Mouse (Mus musculus) limb, embryonic 15.5 days (tissue): Measurements from ENCODE around the gene Mob1b. TPM values are rescaled to one million over a fixed set of nuclear protein-coding genes. Genes with fewer than 3 reads are reported as not detected.
A peak's percentile ranks its signal among the peaks of the same experiment; 100 is the strongest.

Experiments
- ATAC-seq: fragments of 200-750 bp; cut with Nextera tagmentation; 2 replicates; pipeline ENCODE4 v1.8.0; 2017; ENCODE audit warnings: low read depth, moderate TSS enrichment; ENCODE audit not compliant: insufficient number of reproducible peaks, low FRiP score, low TSS enrichment
- H3K27ac ChIP-seq: fragments of 300-500 bp; sonication (generic); 2 replicates; pipeline ENCODE4 v1.5.1; 2015; ENCODE audit warnings: moderate library complexity, mild to moderate bottlenecking, inconsistent platforms
- H3K27me3 ChIP-seq: fragments of 300-500 bp; sonication (generic); 2 replicates; pipeline ENCODE4 v1.6.1; 2015; ENCODE audit warnings: inconsistent platforms
- H3K36me3 ChIP-seq: fragments of 300-500 bp; sonication (generic); 2 replicates; pipeline ENCODE4 v1.6.1; 2015; ENCODE audit warnings: inconsistent platforms
- H3K4me1 ChIP-seq: fragments of 300-500 bp; sonication (generic); 2 replicates; pipeline ENCODE4 v1.6.1; 2015; ENCODE audit warnings: inconsistent platforms
- H3K4me2 ChIP-seq: fragments of 300-500 bp; sonication (generic); 2 replicates; pipeline ENCODE4 v1.6.1; 2015; ENCODE audit warnings: mild to moderate bottlenecking, inconsistent platforms
- H3K4me3 ChIP-seq: fragments of 300-500 bp; sonication (generic); 2 replicates; pipeline ENCODE4 v1.5.1; 2015; ENCODE audit warnings: mild to moderate bottlenecking, inconsistent platforms
- H3K9ac ChIP-seq: fragments of 300-500 bp; sonication (generic); 2 replicates; pipeline ENCODE4 v1.6.1; 2015; ENCODE audit warnings: inconsistent platforms
- H3K9me3 ChIP-seq: fragments of 300-500 bp; sonication (generic); 2 replicates; pipeline ENCODE4 v1.6.1; 2016; ENCODE audit warnings: inconsistent platforms
- WGBS: fragments of 180-500 bp; shearing (Covaris S2); methylation state at CpG from one replicate; pipeline ENCODE4 v1.1.7; 2015; 5-methylcytosine and 5-hydroxymethylcytosine counted together
- polyA plus RNA-seq: library from polyadenylated mRNA; unstranded; fragments of >200 nt; fragmentation: Nextera tagmentation; extraction: Ambion mirVana; gene quantifications from 2 replicates; pipeline ENCODE4 v1.2.1, GENCODE M21; 2015

Mob1b gene
- 11.0 TPM in 2 replicates for polyA plus RNA-seq

- H3K27me3 ChIP-seq = no peaks in the 10 kb centered on the region
- no peaks in the 10 kb centered on the region for H3K36me3 ChIP-seq
- peak within 1 kb of the TSS; percentile 83 for H3K4me2 ChIP-seq
- H3K9ac ChIP-seq = peak within 1 kb of the TSS; percentile 89
- ATAC-seq = peak; percentile 96
- no peaks in the 10 kb centered on the region for H3K9me3 ChIP-seq
- WGBS = under 1% methylated on average over 52 of the region's 54 CpGs
- H3K4me1 ChIP-seq = peaks cover 19% of the 10 kb centered on the region
- peak within 1 kb of the TSS; percentile 94 for H3K27ac ChIP-seq
- H3K4me3 ChIP-seq = peak within 1 kb of the TSS; percentile 100
These were observed at the start of gene Mob1b for GRCm38 (mm10) chr5:88720116-88721002. Gene Mob1b (plus strand): TSS chr5:88720855.

GRCm38 (mm10) chr5:88674703-88675442, 45.8 kb upstream of the Mob1b start:
- Histone ChIP-seq H3K4me1 (peaks cover 15% of the 10 kb centered on the region), H3K9ac (peak overlapping the region; percentile 97), H3K9me3 (no peaks in the 10 kb centered on the region), H3K4me2 (peak overlapping the region; percentile 82), H3K4me3 (peak overlapping the region; percentile 97), H3K27me3 (no peaks in the 10 kb centered on the region), H3K36me3 (peaks cover 19% of the 10 kb centered on the region), H3K27ac (peak overlapping the region; percentile 96)
- 0 out of 2 replicates have a peak, but pooled peaks have one; percentile 11 for ATAC-seq
- 2% methylated on average over 46 of the region's 47 CpGs for WGBS

DNA sequence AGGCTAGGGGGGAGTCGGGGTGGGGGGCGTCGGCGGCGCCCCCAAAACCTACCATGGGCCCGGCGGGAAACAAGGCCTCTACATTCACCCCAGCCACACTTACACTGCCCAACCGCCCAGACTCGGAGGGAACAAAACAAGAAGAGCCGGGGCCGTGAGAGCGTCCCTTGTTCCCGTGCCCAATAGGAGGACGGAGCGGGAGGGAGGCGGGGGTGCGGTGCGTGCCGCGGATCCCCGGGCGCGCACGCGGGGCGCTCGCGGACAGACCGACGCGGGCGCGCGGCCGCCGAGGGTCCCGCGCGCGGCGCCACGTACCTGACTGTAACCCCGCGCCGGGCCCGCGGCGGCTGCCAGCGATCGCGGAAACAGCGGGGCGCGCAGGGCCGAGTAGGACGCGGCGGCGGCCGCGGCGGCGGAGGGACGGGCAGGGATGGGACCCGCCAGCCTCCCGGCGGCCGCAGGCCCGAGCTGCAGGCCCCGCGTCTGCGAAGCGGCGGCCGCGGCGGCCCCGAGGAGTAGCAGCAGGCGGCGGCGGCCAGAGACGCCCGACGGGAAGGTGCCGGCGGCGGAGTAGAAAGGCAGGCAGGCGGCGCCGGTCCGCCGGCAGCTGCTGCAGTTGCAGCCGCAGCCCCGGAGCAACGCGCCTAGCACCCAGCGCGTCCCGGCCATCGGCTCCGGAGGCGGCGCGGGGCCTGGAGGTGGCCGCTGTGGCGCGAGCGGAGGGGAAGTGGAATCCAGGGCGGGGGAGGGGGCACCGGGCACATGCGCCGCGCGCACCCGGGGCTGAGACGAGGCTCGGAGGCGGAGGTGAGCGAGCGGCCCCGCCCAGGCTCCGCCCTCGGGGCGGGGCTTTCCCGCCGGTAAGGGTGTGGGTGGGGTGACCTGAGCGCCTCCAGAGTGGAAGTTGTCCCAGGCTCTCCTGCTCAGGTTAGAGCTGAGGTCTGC, 44.9 kb upstream of the Mob1b start, which contains the start of gene Grsf1:
Grsf1 (minus strand) TSS at position 729 of the 945 bp plus-strand sequence.
- peak; percentile 90 for ATAC-seq
- H3K27ac ChIP-seq = peak within 1 kb of the TSS; percentile 96
- peaks cover 15% of the 10 kb centered on the region for H3K4me1 ChIP-seq
- peak within 1 kb of the TSS; percentile 82 for H3K4me2 ChIP-seq
- peak within 1 kb of the TSS; percentile 97 for H3K9ac ChIP-seq
- no peaks in the 10 kb centered on the region for H3K27me3 ChIP-seq
- peaks cover 11% of the 10 kb centered on the region for H3K36me3 ChIP-seq
- peak within 1 kb of the TSS; percentile 97 for H3K4me3 ChIP-seq
- no peaks in the 10 kb centered on the region for H3K9me3 ChIP-seq
- under 1% methylated on average over 123 of the region's 127 CpGs for WGBS

DNA sequence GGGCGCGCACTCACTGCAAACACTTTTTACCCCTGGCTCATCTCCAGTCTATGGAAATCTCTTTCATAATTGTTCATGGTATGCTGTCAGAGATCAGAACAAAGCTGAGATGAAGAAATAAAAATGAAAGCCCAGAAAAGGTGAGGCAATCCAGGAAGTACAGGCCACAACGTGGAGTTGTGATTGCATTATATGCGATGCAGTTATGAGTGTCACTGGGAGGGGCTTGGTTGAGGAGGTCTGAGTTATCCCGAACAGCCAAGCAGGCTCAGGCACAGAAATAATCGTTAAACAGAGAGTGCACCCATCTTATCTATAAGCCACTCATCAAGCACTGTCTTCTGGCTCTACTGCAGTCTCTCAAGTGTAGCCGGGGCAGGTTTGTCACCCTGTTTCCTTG, 41.7 kb upstream of the Mob1b start:
- Histone ChIP-seq H3K27ac (no peak overlapping the region), H3K27me3 (no peaks in the 10 kb centered on the region), H3K4me3 (no peak overlapping the region), H3K36me3 (no peaks in the 10 kb centered on the region), H3K9me3 (no peaks in the 10 kb centered on the region), H3K4me1 (peaks cover 9% of the 10 kb centered on the region), H3K9ac (no peak overlapping the region), H3K4me2 (no peak overlapping the region)
- 37% methylated on average over 7 of the region's 7 CpGs for WGBS
- no peak for ATAC-seq

DNA sequence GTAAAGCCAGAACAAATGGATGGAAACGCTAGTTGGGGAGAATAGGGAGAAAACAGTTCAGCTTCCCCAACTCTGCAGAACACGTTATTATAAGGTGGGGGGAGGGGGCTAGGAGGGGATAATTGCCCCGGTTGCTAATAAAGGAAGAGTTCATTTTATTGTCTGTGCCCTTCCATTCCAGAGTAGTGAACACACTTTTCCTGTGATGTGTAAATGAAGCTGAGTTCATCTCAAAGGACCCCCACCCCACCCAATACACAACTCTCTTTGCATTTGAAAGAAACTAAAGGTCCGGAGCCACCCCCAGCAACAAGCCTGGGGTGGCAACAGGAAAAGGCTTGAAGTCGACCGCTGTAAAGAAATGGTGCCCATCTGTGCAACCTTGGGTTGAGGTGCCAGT, 41.3 kb upstream of the Mob1b start:
- WGBS = 16% methylated on average over 6 of the region's 6 CpGs
- ATAC-seq = no peak
- no peak overlapping the region for H3K4me2 ChIP-seq

DNA sequence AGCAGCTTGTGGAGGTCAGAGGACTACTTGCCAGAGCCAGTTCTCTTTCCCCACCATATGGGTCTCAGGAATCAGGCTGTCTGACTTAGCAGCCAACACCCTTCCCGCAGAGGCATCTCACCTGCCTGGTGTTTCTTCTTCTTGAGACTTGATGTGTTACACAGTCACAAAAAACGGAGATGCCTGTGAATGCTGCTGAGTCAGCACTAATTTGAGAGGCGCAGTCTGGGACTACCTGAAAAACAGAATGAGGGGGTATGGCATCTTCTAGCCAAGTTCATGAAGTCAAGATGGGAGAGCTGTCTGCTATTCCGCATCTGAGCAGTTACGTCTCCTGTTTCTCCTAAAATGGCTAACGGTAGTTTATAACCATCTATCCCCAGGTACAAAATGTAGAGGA, 40.1 kb upstream of the Mob1b start:
- Histone ChIP-seq H3K4me3 (no peak overlapping the region), H3K36me3 (no peaks in the 10 kb centered on the region), H3K4me2 (no peak overlapping the region), H3K9ac (no peak overlapping the region), H3K27ac (no peak overlapping the region), H3K9me3 (no peaks in the 10 kb centered on the region), H3K27me3 (0 out of 2 replicates have a peak, but pooled peaks cover 6% of the 10 kb centered on the region), H3K4me1 (peaks cover 2% of the 10 kb centered on the region; the same call in 1 of the 2 replicates)
- no peak for ATAC-seq
- 74% methylated on average over 6 of the region's 6 CpGs for WGBS

More for the DNA sequence above, 41.3 kb upstream of the Mob1b start:
- no peak overlapping the region for H3K4me3 ChIP-seq
- no peaks in the 10 kb centered on the region for H3K27me3 ChIP-seq
- H3K4me1 ChIP-seq = peaks cover 8% of the 10 kb centered on the region
- H3K9me3 ChIP-seq = no peaks in the 10 kb centered on the region
- H3K9ac ChIP-seq = no peak overlapping the region
- H3K27ac ChIP-seq = no peak overlapping the region
- no peaks in the 10 kb centered on the region for H3K36me3 ChIP-seq

GRCm38 (mm10) chr5:88683706-88684105, 36.9 kb upstream of the Mob1b start:
- H3K4me3 ChIP-seq = no peak overlapping the region
- no peak overlapping the region for H3K4me2 ChIP-seq
- H3K27ac ChIP-seq = no peak overlapping the region
- H3K36me3 ChIP-seq = no peaks in the 10 kb centered on the region
- no peak for ATAC-seq
- H3K27me3 ChIP-seq = 0 out of 2 replicates have a peak, but pooled peaks cover 6% of the 10 kb centered on the region
- no peak overlapping the region for H3K9ac ChIP-seq
- 75% methylated on average over 9 of the region's 9 CpGs for WGBS
- H3K9me3 ChIP-seq = no peaks in the 10 kb centered on the region
- no peaks in the 10 kb centered on the region for H3K4me1 ChIP-seq

DNA sequence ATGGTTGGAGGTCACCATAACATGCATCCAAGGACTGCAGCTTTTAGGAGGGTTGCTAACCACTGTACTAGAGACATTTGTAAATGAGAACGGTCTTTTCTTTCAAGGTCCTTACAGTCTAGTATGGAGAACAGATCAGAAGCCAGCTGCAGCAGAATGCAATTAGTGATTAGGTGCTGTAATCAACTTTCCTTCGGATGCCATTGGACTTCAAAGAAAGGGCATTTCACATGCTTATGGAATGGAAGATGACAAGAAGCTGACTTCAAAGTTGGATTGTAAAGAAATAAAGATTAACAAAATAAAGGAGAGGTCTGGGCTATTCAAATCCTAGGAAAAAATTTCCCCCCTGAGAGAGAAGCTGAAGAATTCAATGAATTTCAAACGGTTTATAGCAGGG, 36.4 kb upstream of the Mob1b start:
- Histone ChIP-seq H3K27ac (no peak overlapping the region), H3K9me3 (no peaks in the 10 kb centered on the region), H3K9ac (no peak overlapping the region), H3K4me1 (no peaks in the 10 kb centered on the region), H3K36me3 (no peaks in the 10 kb centered on the region), H3K4me2 (no peak overlapping the region), H3K4me3 (no peak overlapping the region), H3K27me3 (0 out of 2 replicates have a peak, but pooled peaks cover 6% of the 10 kb centered on the region)
- 11% methylated on average over 3 of the region's 3 CpGs for WGBS
- no peak for ATAC-seq

- no peak overlapping the region for H3K27ac ChIP-seq
- no peak overlapping the region for H3K4me3 ChIP-seq
- no peaks in the 10 kb centered on the region for H3K36me3 ChIP-seq
- no peak overlapping the region for H3K4me2 ChIP-seq
- no peak overlapping the region for H3K9ac ChIP-seq
- H3K9me3 ChIP-seq = no peaks in the 10 kb centered on the region
- ATAC-seq = no peak
- no peaks in the 10 kb centered on the region for H3K4me1 ChIP-seq
- WGBS = 14% methylated on average over 6 of the region's 6 CpGs
- H3K27me3 ChIP-seq = 0 out of 2 replicates have a peak, but pooled peaks cover 6% of the 10 kb centered on the region
These were observed 35.3 kb upstream of the Mob1b start for GRCm38 (mm10) chr5:88685306-88685705.

- WGBS = 49% methylated on average over 6 of the region's 6 CpGs
- ATAC-seq = no peak
These were observed 34.8 kb upstream of the Mob1b start for GRCm38 (mm10) chr5:88685745-88686299.

DNA sequence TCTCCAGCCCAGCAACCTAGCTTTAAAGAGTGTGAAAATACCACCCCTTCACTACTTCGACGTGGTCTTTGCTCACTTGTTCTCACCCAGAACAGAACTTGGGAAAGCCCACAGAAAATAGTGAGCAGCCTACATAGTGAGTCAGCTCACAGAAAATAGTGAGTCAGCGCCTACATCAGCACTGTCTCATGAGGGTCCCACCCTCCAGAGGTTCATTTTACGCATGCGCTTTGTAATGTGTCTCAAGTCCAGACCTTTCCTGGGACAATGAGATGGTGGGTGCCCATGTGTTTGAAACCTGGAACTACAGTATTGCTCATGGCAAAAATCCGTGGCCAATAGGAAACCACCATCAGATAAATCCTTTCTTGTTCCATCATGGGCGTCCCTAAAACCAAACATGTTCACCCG, 32.7 kb upstream of the Mob1b start:
- Histone ChIP-seq H3K9me3 (no peaks in the 10 kb centered on the region), H3K27ac (no peak overlapping the region), H3K4me1 (no peaks in the 10 kb centered on the region), H3K27me3 (0 out of 2 replicates have a peak, but pooled peaks cover 6% of the 10 kb centered on the region), H3K36me3 (no peaks in the 10 kb centered on the region), H3K4me3 (no peak overlapping the region), H3K9ac (no peak overlapping the region), H3K4me2 (no peak overlapping the region)
- 77% methylated on average over 8 of the region's 8 CpGs for WGBS
- no peak for ATAC-seq

More at GRCm38 (mm10) chr5:88685745-88686299, 34.8 kb upstream of the Mob1b start:
- H3K27me3 ChIP-seq = 0 out of 2 replicates have a peak, but pooled peaks cover 6% of the 10 kb centered on the region
- no peak overlapping the region for H3K27ac ChIP-seq
- no peaks in the 10 kb centered on the region for H3K9me3 ChIP-seq
- no peak overlapping the region for H3K4me2 ChIP-seq
- H3K4me3 ChIP-seq = no peak overlapping the region
- H3K4me1 ChIP-seq = no peaks in the 10 kb centered on the region
- H3K9ac ChIP-seq = no peak overlapping the region
- H3K36me3 ChIP-seq = no peaks in the 10 kb centered on the region
